Mouse (Mus musculus) bone marrow, adult 2 months (tissue): Measurements from ENCODE around the gene Gm10643. TPM values are rescaled to one million over a fixed set of nuclear protein-coding genes. Genes with fewer than 3 reads are reported as not detected.

ENCODE experiments used
- H3K27ac ChIP-seq: fragments of 200-500 bp; 2 replicates; pipeline ENCODE4 v1.5.1; 2012; ENCODE audit warnings: low read depth, mild to moderate bottlenecking, control low read depth, inconsistent platforms, low read length; ENCODE audit not compliant: control insufficient read depth, poor library complexity, insufficient read depth
- H3K4me1 ChIP-seq: fragments of 200-500 bp; 2 replicates; pipeline ENCODE4 v1.6.1; 2011; ENCODE audit warnings: low read length; ENCODE audit not compliant: control insufficient read depth, insufficient read depth
- H3K4me3 ChIP-seq: fragments of 200-500 bp; replicated peaks from 2 replicates; pipeline ENCODE3; 2011; ENCODE audit warnings: mild to moderate bottlenecking, low read depth, low read length, control low read depth; ENCODE audit not compliant: control insufficient read depth
- CTCF ChIP-seq: fragments of 200-500 bp; IDR thresholded peaks from 2 replicates; pipeline ENCODE4 v1.5.1; 2011; ENCODE audit warnings: low read length, control low read depth; ENCODE audit not compliant: control insufficient read depth, insufficient read depth
- POLR2A ChIP-seq: fragments of 200-500 bp; IDR thresholded peaks from 2 replicates; pipeline ENCODE4 v1.6.1; 2011; ENCODE audit warnings: low read depth, mild to moderate bottlenecking, control low read depth, low read length, borderline replicate concordance; ENCODE audit not compliant: control insufficient read depth
- WGBS: fragments of 180-500 bp; shearing (Covaris S2); methylation state at CpG from one replicate; pipeline ENCODE4 v1.1.7; 2018; 5-methylcytosine and 5-hydroxymethylcytosine counted together
- polyA plus RNA-seq: library from polyadenylated mRNA; stranded (reverse); fragments of >200 nt; gene quantifications from 2 replicates; pipeline ENCODE4 v1.2.4, GENCODE M21; 2011; ENCODE audit warnings: low replicate concordance; ENCODE audit not compliant: missing spikeins, insufficient read depth, insufficient read length

Gene Gm10643
- polyA plus RNA-seq = 1.3 and 1.4 TPM in 2 replicates

GRCm38 (mm10) chr8:84065037-84065436 is at the start of gene Gm10643:
Gene Gm10643 (minus strand): TSS chr8:84065137.
- 77% methylated on average over 1 of the region's 1 CpGs for WGBS
- H3K4me1 ChIP-seq = peaks cover 5% of the 10 kb centered on the region; the same call in 1 of the 2 replicates
- H3K4me3 ChIP-seq = peak within 1 kb of the TSS; percentile 63
- H3K27ac ChIP-seq = peak within 1 kb of the TSS; percentile 79
- TF ChIP-seq POLR2A (no peak), CTCF (no peak)

- no peak for TF ChIP-seq CTCF
- no peak for TF ChIP-seq POLR2A
- Histone ChIP-seq H3K4me1 (no peaks in the 10 kb centered on the region; the same call in 1 of the 2 replicates), H3K4me3 (no peak overlapping the region), H3K27ac (no peak overlapping the region)
- 85% methylated on average over 3 of the region's 6 CpGs for WGBS
These were observed 41.5 kb upstream of the Gm10643 start for GRCm38 (mm10) chr8:84106216-84107040.

- Histone ChIP-seq H3K4me3 (no peak overlapping the region), H3K4me1 (no peaks in the 10 kb centered on the region; the same call in 1 of the 2 replicates), H3K27ac (no peak overlapping the region)
- WGBS = 80% methylated on average over 2 of the region's 2 CpGs
- TF ChIP-seq CTCF (no peak), POLR2A (no peak)
These were observed 40.7 kb upstream of the Gm10643 start for GRCm38 (mm10) chr8:84105676-84106075.

GRCm38 (mm10) chr8:84104697-84105609 is 40.0 kb upstream of the Gm10643 start, which contains the start of gene Dcaf15:
Gene Dcaf15 (minus strand): TSS chr8:84104768.
- Histone ChIP-seq H3K4me3 (peak within 1 kb of the TSS; percentile 76), H3K4me1 (no peaks in the 10 kb centered on the region; the same call in 1 of the 2 replicates), H3K27ac (peak within 1 kb of the TSS; percentile 3; the same call in 1 of the 2 replicates)
- WGBS = 11% methylated on average over 42 of the region's 42 CpGs
- TF ChIP-seq POLR2A (peak; percentile 53; the same call in 1 of the 2 replicates), CTCF (no peak)

GRCm38 (mm10) chr8:84104221-84104620 is 39.3 kb upstream of the Gm10643 start:
- peak; percentile 44; the same call in 1 of the 2 replicates for TF ChIP-seq CTCF
- no peak for TF ChIP-seq POLR2A
- Histone ChIP-seq H3K4me3 (peak overlapping the region; percentile 76), H3K4me1 (no peaks in the 10 kb centered on the region; the same call in 1 of the 2 replicates), H3K27ac (no peak overlapping the region)
- WGBS = under 1% methylated on average over 28 of the region's 29 CpGs

GRCm38 (mm10) chr8:84103601-84104000 is 38.7 kb upstream of the Gm10643 start:
- 19% methylated on average over 3 of the region's 3 CpGs for WGBS
- Histone ChIP-seq H3K4me1 (no peaks in the 10 kb centered on the region; the same call in 1 of the 2 replicates), H3K27ac (no peak overlapping the region), H3K4me3 (peak overlapping the region; percentile 76)
- TF ChIP-seq CTCF (no peak), POLR2A (no peak)

- WGBS = 90% methylated on average over 25 of the region's 25 CpGs
- Histone ChIP-seq H3K4me1 (no peaks in the 10 kb centered on the region; the same call in 1 of the 2 replicates), H3K4me3 (no peak overlapping the region), H3K27ac (no peak overlapping the region)
- TF ChIP-seq POLR2A (no peak), CTCF (no peak)
These were observed 36.7 kb upstream of the Gm10643 start for GRCm38 (mm10) chr8:84101476-84102270.
